Mouse (Mus musculus) CD4-positive helper T cell, adult 2 months (primary cell): ENCODE results near the gene Entpd3.

Experiments
- DNase-seq: peaks from one replicate; pipeline ENCODE4 v3.0.0-alpha.2; 2012; ENCODE audit warnings: low read depth, missing footprints, low spot score

Entpd3 gene

GRCm38 (mm10) chr9:120579808-120580207 lies 40.2 kb downstream of the Entpd3 start:
- no peak for DNase-seq

DNA sequence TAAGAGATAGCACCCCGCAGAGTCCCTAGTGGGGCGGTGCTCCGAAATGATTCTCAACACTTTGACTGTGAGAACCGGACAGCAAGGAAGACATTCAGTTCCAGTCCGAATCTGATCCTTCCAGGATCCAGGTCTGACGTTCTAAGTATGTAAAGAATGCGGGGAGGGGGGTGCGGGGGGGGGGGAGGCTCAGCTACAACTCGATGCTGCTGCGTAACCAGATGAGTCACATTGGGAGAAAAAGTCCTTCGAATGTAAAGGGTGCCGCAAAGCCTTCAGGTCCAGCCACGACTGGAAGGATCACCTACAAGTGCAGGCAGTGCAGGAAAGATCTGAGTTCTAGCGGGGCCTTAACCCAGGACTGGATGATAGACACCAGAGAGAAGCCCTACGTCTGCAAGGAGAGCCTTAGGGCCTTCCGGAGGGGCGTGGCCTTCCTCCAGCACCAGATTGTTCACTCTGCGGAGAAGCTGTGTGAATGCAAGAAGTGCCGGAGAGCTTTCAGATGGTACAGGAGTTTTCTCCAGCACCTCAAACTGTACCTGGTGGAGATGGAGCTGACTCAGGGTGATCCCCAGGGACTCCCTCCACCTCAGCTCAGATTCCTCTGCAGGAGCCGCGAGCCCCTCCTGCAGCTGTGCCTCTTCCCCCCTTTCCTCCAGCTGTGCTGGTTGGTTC lies 42.5 kb downstream of the Entpd3 start:
- DNase-seq, result peak; percentile 83

DNA sequence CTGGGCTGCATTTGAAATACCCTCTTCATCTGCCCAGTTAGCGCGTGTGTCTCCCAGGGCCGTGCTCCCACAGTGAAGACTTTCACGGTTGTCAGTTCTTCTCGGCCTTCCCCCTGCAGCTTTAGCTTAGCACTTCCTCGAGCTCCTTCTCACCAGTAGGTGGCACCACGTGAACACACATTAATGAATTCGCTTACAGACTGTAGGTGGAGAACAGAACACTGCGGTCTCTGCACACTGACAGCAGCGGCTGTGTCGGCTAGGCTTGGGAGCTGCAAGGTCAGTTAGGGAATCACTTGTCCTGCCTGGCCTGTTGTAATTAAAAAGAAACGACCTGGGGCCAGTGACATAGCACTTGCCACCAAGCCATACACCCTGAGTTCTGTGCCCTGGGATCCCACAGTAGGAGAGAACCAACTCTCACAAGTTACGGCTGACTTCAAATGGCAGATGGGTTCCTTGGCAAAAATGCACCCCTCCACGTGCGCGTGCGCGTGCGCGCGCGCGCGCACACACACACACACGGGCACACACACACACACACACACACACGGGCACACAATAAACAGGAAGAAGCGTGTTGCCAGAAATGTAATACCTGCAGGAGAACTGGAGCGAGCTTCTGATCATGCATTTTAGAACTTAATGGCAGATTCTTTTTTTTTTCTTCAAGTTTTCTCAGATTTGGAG lies 43.1 kb downstream of the Entpd3 start:
- DNase-seq, result peak; percentile 95

DNA sequence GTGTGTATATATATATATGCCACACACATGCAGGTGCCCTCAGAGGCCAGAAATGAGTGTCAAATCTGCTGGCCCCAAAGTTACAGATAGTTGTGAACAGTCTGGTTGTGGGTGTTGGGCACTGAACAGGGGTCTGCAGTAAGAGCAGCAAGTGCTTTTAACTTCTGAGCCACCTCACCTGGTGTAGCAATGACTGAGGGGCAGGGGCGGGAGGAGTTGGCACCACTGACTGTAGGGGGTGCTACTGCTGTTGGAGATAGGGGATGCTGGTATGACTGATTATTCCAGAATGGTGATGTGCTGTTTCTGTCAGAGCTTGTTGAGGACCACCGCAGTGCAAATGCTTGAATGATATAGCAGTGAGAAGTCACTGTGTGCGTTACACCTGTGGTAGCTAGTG lies 43.7 kb downstream of the Entpd3 start:
- peak; percentile 50 for DNase-seq

DNA sequence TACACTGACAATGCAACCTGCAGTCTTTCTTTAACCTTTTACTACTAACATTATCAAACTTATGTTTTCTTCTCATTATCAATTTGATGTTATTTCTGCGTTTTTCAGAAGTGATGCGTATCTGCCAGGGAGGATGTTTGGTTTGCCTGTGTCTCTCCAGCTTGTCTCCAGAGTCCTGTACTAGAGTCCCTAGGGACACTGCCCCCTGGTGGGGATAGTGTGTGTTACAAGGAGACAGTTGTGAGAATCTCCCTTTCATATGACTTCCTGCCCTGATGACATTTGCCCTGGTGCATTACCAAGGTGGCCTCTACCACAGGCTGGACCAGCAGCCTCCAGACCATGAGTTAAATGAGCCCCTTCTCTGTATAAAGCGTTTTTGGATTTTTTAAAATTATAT lies 46.9 kb downstream of the Entpd3 start:
- peak; percentile 85 for DNase-seq

DNA sequence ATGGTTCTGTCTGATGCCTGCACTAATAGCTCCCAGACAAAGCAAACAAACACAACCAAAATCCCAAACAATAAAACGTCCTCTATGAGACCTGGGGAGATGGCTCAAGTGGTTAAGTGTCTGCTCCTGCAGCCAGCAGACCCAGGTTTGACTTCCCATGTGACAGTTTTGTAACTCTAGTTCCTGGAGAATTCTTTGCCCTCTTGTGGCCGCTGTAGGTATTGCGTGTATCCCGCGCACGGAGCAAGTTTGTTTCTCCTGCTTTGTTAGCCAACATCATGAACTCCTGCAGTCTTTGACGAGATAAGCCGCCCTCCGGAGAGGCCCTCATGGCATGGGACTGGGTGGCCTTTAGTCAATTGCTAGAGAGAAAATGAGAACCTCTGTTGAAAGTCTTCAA lies 51.9 kb downstream of the Entpd3 start:
- peak; percentile 71 for DNase-seq

DNA sequence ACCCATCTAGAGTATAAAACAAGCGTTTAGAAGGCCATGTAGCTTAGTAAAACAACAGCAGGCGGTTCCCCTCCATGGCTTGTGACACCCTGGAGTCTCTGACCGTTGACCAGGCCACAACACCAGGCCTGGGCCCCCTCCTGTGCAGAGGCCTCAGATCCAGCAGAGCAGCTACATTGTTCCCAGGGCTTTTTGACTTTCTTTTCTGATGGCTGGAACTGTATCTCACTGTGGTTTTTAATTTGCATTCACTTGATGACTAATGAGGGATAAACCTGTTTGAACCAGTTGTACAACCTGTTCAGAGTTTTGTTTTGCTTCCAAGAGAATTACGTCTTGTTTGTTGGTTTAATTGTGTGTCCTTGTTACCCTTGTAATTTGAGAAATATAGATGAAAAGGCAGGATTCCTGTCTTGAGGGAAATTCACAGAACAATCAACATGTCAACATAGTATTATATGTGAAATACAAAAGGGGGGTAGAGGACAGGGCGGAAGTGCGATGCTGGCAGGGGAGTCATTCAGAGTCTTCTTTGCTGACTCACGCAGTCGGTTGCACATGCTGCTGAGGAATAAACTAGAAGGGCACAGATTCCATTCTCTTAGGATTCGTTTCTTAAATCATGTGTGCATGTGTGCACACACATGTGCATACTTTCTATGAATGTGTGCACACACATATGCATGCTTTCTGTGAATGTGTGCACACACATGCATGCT lies 53.9 kb downstream of the Entpd3 start:
- no peak for DNase-seq

GRCm38 (mm10) chr9:120594839-120595238 lies 55.2 kb downstream of the Entpd3 start:
- no peak for DNase-seq

DNA sequence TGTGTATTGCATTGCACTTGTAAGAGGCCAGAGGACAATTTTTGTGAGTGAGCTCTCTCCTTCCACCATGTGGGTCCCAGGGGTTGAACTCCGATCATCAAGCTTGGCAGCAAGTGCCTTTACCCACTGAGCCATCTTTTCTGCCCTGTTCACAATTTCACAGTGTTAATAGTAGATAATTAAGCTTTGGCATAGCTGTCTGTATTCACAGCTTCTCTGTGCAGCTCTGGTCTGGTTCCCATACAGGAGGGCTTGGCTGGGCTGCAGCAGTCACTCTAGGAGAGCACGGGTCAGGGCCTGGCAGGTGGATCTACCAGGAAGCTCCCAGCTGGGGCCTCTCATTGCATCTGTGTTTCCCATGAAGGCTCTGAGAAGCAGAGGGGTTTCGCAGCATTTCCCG lies 55.7 kb downstream of the Entpd3 start:
- DNase-seq, result no peak

- DNase-seq, result peak; percentile 57
These were observed 62.0 kb downstream of the Entpd3 start for GRCm38 (mm10) chr9:120601488-120602171.

DNA sequence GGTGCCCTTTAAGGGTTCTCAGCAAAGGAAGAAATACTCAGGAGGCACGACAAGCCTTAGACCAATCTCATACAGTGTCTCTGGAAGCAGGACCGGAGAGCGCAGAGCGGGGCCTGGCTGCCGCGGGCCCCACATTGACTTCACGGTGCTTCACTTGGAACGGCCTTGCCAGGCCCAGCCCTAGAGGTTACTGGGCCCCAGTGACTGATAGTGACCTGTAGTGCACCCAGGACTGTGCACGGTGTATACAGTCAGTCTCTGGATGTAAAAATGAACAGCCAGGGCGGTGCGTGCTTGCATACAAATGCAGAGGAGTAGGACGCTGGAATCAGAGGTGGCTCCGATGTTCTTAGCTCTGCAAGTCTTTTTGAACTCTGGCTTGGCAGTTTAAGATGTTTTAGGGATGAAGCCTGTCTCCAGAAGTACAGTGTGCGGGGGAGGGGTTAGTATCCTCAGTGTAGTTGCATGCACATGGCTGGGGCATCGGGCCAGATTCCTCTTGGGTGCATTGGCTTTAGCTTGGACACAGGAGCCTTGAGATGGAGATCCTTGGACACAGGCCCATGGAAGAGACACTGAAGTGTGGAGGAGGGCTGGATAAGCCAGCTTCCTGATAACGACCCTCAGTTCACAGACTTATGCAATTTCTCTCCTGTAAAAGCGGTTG lies 62.7 kb downstream of the Entpd3 start:
- DNase-seq, result no peak

DNA sequence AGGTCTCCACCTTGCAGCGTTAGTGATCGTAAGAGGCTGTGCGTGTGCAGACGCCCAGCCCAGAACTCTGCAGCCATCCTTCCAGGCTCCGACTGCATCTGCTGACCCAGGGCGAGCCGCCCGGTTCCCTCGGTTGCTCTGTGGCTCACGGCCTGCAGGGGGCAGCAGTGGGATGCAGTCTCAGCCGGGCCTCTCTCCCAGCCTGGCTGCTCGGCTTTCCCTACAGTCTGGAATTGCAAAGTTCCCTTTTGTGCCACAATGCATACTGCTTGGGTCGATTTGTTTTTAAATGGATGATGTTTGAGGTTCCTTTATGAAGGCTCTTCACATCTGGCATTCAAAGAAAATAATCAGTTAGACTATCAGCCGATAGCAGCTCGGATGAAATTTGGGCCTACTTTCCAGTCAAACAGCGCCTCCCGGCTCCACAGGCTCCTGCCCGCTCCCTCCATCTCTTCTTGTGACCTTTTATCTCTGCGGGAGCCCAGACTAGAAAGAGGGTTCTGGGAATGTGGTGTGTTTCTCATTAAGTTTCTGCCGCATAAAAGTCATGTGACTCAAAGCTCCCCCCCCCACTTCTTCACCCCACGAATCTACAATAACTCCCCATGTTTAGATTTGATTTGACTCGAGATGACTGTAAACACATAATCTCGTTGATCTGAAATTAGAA lies 63.4 kb downstream of the Entpd3 start:
- peak; percentile 61 for DNase-seq

DNA sequence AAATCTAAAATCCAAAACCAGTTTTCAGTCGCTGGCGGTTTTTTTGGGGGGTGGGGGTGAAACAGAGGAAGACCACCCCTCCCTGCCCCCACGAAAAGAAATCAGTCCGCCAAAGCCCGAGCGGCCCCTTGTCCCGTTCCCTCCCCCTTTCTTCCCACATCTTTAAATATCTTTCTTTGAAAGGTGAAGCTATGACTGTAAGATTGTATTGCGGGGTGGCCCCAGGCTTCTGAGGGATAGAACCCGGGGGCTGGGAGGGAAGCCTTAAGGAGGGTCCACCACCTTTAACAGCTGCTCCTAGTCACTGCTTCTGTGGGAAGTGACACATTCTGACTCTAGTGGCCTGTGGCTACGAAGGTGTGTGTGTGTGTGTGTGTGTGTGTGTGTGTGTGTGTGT lies 63.9 kb downstream of the Entpd3 start:
- DNase-seq, result no peak

DNA sequence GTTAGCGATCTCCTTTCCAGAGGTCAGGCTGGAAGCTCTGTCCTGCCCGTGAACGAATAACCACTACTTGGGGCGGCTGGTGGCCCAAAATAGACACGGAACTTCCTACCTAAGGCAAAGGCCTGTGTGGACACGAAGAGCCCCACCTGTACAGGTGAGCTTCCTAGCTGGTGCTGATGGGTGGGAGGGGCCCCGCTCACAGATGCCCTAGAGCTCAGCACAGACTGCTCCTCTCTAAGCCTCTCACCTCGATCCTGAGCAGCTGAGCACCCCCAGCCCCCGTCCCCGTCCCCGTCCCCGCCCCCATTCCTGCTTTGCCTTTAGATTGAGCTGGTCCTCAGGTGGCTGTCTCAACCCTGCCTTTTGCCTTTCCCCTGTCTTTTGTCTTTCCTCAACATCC lies 64.3 kb downstream of the Entpd3 start:
- DNase-seq, result no peak

DNA sequence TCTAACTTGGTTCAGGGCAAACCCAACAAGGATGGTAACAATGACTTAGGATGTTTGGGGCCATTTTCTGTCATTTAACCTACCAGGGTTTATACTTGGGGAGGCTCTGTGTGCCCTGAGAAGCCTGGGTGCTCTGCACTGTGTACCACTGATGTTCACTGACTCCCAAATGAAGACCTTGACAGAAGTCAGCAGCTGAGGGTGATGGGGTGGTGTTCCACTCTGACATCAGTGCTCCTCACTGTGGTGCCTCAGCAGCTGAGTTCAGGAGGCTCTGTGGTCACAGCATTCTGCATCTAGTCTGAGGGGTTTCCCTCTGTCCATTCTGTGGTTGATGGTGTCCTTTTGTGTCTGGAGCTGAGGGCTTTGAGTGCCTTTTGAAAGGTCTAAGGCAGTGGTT lies 71.4 kb downstream of the Entpd3 start:
- no peak for DNase-seq

GRCm38 (mm10) chr9:120614059-120614458 lies 74.4 kb downstream of the Entpd3 start:
- DNase-seq, result no peak
